Mouse (Mus musculus): ENCODE data around the gene Erf. TPM values are rescaled to one million over a fixed set of nuclear protein-coding genes. Genes with fewer than 3 reads are reported as not detected.

Erf gene
- 61.8 and 63.8 TPM in 2 replicates for polyA plus RNA-seq (2011; ENCODE audit: insufficient read depth, insufficient read length, low read depth, missing spikeins)

GRCm38 (mm10) chr7:25250141-25250972 lies at the start of gene Erf:
Gene Erf (minus strand): TSS chr7:25250761.
- H3K9me3 ChIP-seq (replicated peaks; ENCODE audit: control insufficient read depth, insufficient read depth, low read length, poor library complexity, severe bottlenecking), result no peaks in the 10 kb centered on the region
- no peak for TF ChIP-seq EP300 (IDR thresholded peaks at IDR 0.05; ENCODE audit: insufficient read depth, low read depth, low read length)
- TF ChIP-seq POLR2A (IDR thresholded peaks at IDR 0.05; ENCODE audit: insufficient read depth, low read length), result no peak
- H3K4me3 ChIP-seq (ENCODE audit: low read depth, low read length), result peak within 1 kb of the TSS; percentile 79
- peak within 1 kb of the TSS; percentile 99 for H3K9ac ChIP-seq (ENCODE audit: low read depth, poor library complexity, severe bottlenecking)
- peaks cover 2% of the 10 kb centered on the region for H3K4me1 ChIP-seq (ENCODE audit: control insufficient read depth, insufficient read depth, low read length)
- H3K27ac ChIP-seq (ENCODE audit: insufficient read depth, low read length), result peak within 1 kb of the TSS; percentile 76
- H3K36me3 ChIP-seq (ENCODE audit: control insufficient read depth, insufficient read depth, low read length, poor library complexity, severe bottlenecking), result peaks cover 9% of the 10 kb centered on the region
- no peaks in the 10 kb centered on the region for H3K27me3 ChIP-seq (ENCODE audit: control insufficient read depth, insufficient read depth, low read length, poor library complexity, severe bottlenecking)

- peak; percentile 82 for TF ChIP-seq CTCF (IDR thresholded peaks at IDR 0.05; ENCODE audit: low read depth, low read length)
- peak; percentile 72; the same call in 1 of the 2 replicates for TF ChIP-seq EP300 (IDR thresholded peaks at IDR 0.05; ENCODE audit: insufficient read depth, low read depth, low read length)
- no peak for TF ChIP-seq POLR2A (IDR thresholded peaks at IDR 0.05; ENCODE audit: insufficient read depth, low read length)
- H3K4me1 ChIP-seq (ENCODE audit: control insufficient read depth, insufficient read depth, low read length), result no peaks in the 10 kb centered on the region
- peak within 1 kb of the TSS; percentile 90 for H3K4me3 ChIP-seq (ENCODE audit: low read depth, low read length)
- peak within 1 kb of the TSS; percentile 34; the same call in 1 of the 2 replicates for H3K27ac ChIP-seq (ENCODE audit: insufficient read depth, low read length)
- H3K27me3 ChIP-seq (ENCODE audit: control insufficient read depth, insufficient read depth, low read length, poor library complexity, severe bottlenecking), result no peaks in the 10 kb centered on the region
- H3K9ac ChIP-seq (ENCODE audit: low read depth, poor library complexity, severe bottlenecking), result peak within 1 kb of the TSS; percentile 78
- no peaks in the 10 kb centered on the region for H3K9me3 ChIP-seq (replicated peaks; ENCODE audit: control insufficient read depth, insufficient read depth, low read length, poor library complexity, severe bottlenecking)
- peaks cover 11% of the 10 kb centered on the region for H3K36me3 ChIP-seq (ENCODE audit: control insufficient read depth, insufficient read depth, low read length, poor library complexity, severe bottlenecking)
Measured at GRCm38 (mm10) chr7:25297454-25298325, 47.1 kb upstream of the Erf start, which contains the start of gene Pafah1b3. Gene Pafah1b3 (minus strand): TSS chr7:25297986.

GRCm38 (mm10) chr7:25296945-25297453 lies 46.4 kb upstream of the Erf start:
- Histone ChIP-seq H3K36me3 (ENCODE audit: control insufficient read depth, insufficient read depth, low read length, poor library complexity, severe bottlenecking) (peaks cover 16% of the 10 kb centered on the region), H3K4me3 (ENCODE audit: low read depth, low read length) (peak overlapping the region; percentile 90), H3K27ac (ENCODE audit: insufficient read depth, low read length) (peak overlapping the region; percentile 34; the same call in 1 of the 2 replicates), H3K9me3 (replicated peaks; ENCODE audit: control insufficient read depth, insufficient read depth, low read length, poor library complexity, severe bottlenecking) (no peaks in the 10 kb centered on the region), H3K27me3 (ENCODE audit: control insufficient read depth, insufficient read depth, low read length, poor library complexity, severe bottlenecking) (no peaks in the 10 kb centered on the region), H3K9ac (ENCODE audit: low read depth, poor library complexity, severe bottlenecking) (peak overlapping the region; percentile 78), H3K4me1 (ENCODE audit: control insufficient read depth, insufficient read depth, low read length) (no peaks in the 10 kb centered on the region)
- no peak for TF ChIP-seq EP300 (IDR thresholded peaks at IDR 0.05; ENCODE audit: insufficient read depth, low read depth, low read length)
- no peak for TF ChIP-seq CTCF (IDR thresholded peaks at IDR 0.05; ENCODE audit: low read depth, low read length)
- TF ChIP-seq POLR2A (IDR thresholded peaks at IDR 0.05; ENCODE audit: insufficient read depth, low read length), result no peak

GRCm38 (mm10) chr7:25294960-25295722 lies 44.6 kb upstream of the Erf start:
- no peak overlapping the region for H3K9ac ChIP-seq (ENCODE audit: low read depth, poor library complexity, severe bottlenecking)

GRCm38 (mm10) chr7:25294495-25294894 lies 43.9 kb upstream of the Erf start:
- Histone ChIP-seq H3K4me3 (ENCODE audit: low read depth, low read length) (no peak overlapping the region), H3K9me3 (replicated peaks; ENCODE audit: control insufficient read depth, insufficient read depth, low read length, poor library complexity, severe bottlenecking) (no peaks in the 10 kb centered on the region), H3K36me3 (ENCODE audit: control insufficient read depth, insufficient read depth, low read length, poor library complexity, severe bottlenecking) (peaks cover 27% of the 10 kb centered on the region), H3K27ac (ENCODE audit: insufficient read depth, low read length) (no peak overlapping the region), H3K27me3 (ENCODE audit: control insufficient read depth, insufficient read depth, low read length, poor library complexity, severe bottlenecking) (no peaks in the 10 kb centered on the region), H3K4me1 (ENCODE audit: control insufficient read depth, insufficient read depth, low read length) (no peaks in the 10 kb centered on the region), H3K9ac (ENCODE audit: low read depth, poor library complexity, severe bottlenecking) (no peak overlapping the region)
- TF ChIP-seq EP300 (IDR thresholded peaks at IDR 0.05; ENCODE audit: insufficient read depth, low read depth, low read length) (no peak), CTCF (IDR thresholded peaks at IDR 0.05; ENCODE audit: low read depth, low read length) (no peak), POLR2A (IDR thresholded peaks at IDR 0.05; ENCODE audit: insufficient read depth, low read length) (no peak)

More at GRCm38 (mm10) chr7:25294960-25295722, 44.6 kb upstream of the Erf start:
- no peak for TF ChIP-seq CTCF (IDR thresholded peaks at IDR 0.05; ENCODE audit: low read depth, low read length)
- TF ChIP-seq POLR2A (IDR thresholded peaks at IDR 0.05; ENCODE audit: insufficient read depth, low read length), result no peak
- no peak for TF ChIP-seq EP300 (IDR thresholded peaks at IDR 0.05; ENCODE audit: insufficient read depth, low read depth, low read length)
- Histone ChIP-seq H3K27ac (ENCODE audit: insufficient read depth, low read length) (no peak overlapping the region), H3K9me3 (replicated peaks; ENCODE audit: control insufficient read depth, insufficient read depth, low read length, poor library complexity, severe bottlenecking) (no peaks in the 10 kb centered on the region), H3K27me3 (ENCODE audit: control insufficient read depth, insufficient read depth, low read length, poor library complexity, severe bottlenecking) (no peaks in the 10 kb centered on the region), H3K4me1 (ENCODE audit: control insufficient read depth, insufficient read depth, low read length) (no peaks in the 10 kb centered on the region), H3K4me3 (ENCODE audit: low read depth, low read length) (no peak overlapping the region), H3K36me3 (ENCODE audit: control insufficient read depth, insufficient read depth, low read length, poor library complexity, severe bottlenecking) (peaks cover 27% of the 10 kb centered on the region)
